Mouse (Mus musculus): Measurements from ENCODE around the gene Spata13.

DNA sequence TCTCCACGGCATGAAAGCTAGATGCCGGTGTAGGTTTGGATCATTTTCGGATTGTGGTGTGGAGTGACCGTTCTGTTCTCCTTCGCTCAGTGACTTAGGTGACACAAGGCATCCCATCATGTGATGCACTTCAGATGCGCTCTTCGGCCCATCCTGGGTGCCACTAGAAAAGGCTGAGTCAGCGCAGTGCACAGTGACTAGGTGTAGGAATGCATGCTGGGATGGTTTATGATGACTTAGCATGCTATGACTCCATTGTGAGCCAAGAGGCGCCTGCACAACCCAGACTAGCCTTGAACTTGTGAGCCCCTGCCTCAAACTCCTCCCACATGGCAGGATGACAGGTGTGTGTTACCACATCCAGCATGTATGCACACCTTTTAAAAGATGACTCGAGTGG, 112.3 kb downstream of the Spata13 start:
- TF ChIP-seq CTCF (IDR thresholded peaks at IDR 0.05; ENCODE audit: control insufficient read depth, insufficient read depth, insufficient replicate concordance, low read depth, low read length), result no peak
- no peak for TF ChIP-seq POLR2A (IDR thresholded peaks at IDR 0.05; ENCODE audit: control insufficient read depth, low read depth, low read length)
